Mouse (Mus musculus) heart, embryonic 11.5 days (tissue): ENCODE data around the gene Nupl2. TPM values are rescaled to one million over a fixed set of nuclear protein-coding genes. Genes with fewer than 3 reads are reported as not detected.
A peak's percentile ranks its signal among the peaks of the same experiment; 100 is the strongest.

ENCODE experiments used
- ATAC-seq: fragments of 200-750 bp; cut with Nextera tagmentation; replicated peaks from 2 replicates; pipeline ENCODE4 v1.8.0; 2017; ENCODE audit warnings: moderate library complexity; ENCODE audit not compliant: insufficient number of reproducible peaks, low FRiP score, low TSS enrichment
- H3K27ac ChIP-seq: fragments of 300-500 bp; sonication (generic); 2 replicates; pipeline ENCODE4 v1.5.1; 2014; ENCODE audit warnings: mild to moderate bottlenecking, low read depth, low read length
- H3K27me3 ChIP-seq: fragments of 300-500 bp; sonication (generic); 2 replicates; pipeline ENCODE4 v1.6.1; 2014; ENCODE audit warnings: mild to moderate bottlenecking, low read length, mixed read lengths; ENCODE audit not compliant: control insufficient read depth, insufficient read depth
- H3K36me3 ChIP-seq: fragments of 300-500 bp; sonication (generic); 2 replicates; pipeline ENCODE4 v1.6.1; 2014; ENCODE audit warnings: mild to moderate bottlenecking, low read length, moderate library complexity, mixed read lengths; ENCODE audit not compliant: control insufficient read depth, insufficient read depth
- H3K4me1 ChIP-seq: fragments of 300-500 bp; sonication (generic); 2 replicates; pipeline ENCODE4 v1.6.1; 2014; ENCODE audit warnings: low read length; ENCODE audit not compliant: control insufficient read depth, insufficient read depth
- H3K4me2 ChIP-seq: fragments of 300-500 bp; sonication (generic); 2 replicates; pipeline ENCODE4 v1.6.1; 2014; ENCODE audit warnings: mild to moderate bottlenecking, moderate library complexity
- H3K4me3 ChIP-seq: fragments of 300-500 bp; sonication (generic); 2 replicates; pipeline ENCODE4 v1.5.1; 2014; ENCODE audit warnings: low read depth, low read length
- H3K9ac ChIP-seq: fragments of 300-500 bp; sonication (generic); 2 replicates; pipeline ENCODE4 v1.6.1; 2014; ENCODE audit warnings: mild to moderate bottlenecking, low read depth, low read length, moderate library complexity
- H3K9me3 ChIP-seq: fragments of 300-500 bp; sonication (generic); replicated peaks from 2 replicates; pipeline ENCODE4 v1.6.1; 2016; ENCODE audit warnings: low read length; ENCODE audit not compliant: control insufficient read depth
- WGBS: fragments of 180-500 bp; shearing (Covaris S2); extraction: QIAGEN DNeasy Blood & Tissue Kit; methylation state at CpG from one replicate; pipeline ENCODE4 v1.1.7; 2014; ENCODE audit not compliant: insufficient replicate concordance; 5-methylcytosine and 5-hydroxymethylcytosine counted together
- polyA plus RNA-seq: library from polyadenylated mRNA; unstranded; fragments of >200 nt; fragmentation: Nextera tagmentation; extraction: Ambion mirVana; gene quantifications from 2 replicates; pipeline ENCODE4 v1.2.1, GENCODE M21; 2014

Gene Nupl2
- polyA plus RNA-seq: 14.2 and 14.6 TPM in 2 replicates

DNA sequence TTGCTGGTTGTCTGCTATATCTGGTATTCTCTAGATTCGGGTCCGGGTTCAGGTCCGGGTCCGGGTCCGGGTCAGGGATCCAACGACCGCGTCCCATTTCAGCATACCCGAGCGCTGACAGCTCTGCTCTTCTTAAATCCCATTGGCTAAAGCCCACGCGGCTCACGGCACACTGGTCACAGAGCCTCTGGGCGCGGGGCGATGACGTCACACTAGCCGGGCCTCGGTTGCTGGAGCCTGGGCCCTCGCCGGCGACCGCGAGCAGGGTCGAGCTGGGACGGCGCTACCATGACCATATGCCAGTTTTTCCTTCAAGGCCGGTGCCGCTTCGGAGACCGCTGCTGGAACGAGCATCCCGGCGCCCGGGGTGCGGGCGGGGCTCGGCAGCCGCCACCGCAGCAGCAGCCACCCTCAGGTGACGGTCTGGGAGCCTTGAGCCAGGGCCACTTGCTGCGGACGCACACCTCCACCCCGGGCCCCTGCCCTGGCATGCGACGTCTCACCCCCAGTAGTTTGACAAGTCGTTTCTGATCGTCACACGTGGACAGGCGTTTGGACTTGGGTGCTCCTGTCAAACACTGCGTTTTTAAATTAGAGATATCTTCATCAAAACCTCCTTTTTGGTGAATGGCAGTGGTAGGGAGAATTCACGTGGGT is at the start of gene Nupl2:
Nupl2 (plus strand) TSS at position 175 of the 657 bp plus-strand sequence.
- Histone ChIP-seq H3K9me3 (no peaks in the 10 kb centered on the region), H3K27ac (no peak within 1 kb of the TSS), H3K9ac (peak within 1 kb of the TSS; percentile 96), H3K4me3 (peak within 1 kb of the TSS; percentile 88), H3K27me3 (no peaks in the 10 kb centered on the region), H3K36me3 (peaks cover 3% of the 10 kb centered on the region), H3K4me2 (peak within 1 kb of the TSS; percentile 63), H3K4me1 (0 out of 2 replicates have a peak, but pooled peaks cover 3% of the 10 kb centered on the region)
- under 1% methylated on average over 51 of the region's 52 CpGs for WGBS
- peak; percentile 97 for ATAC-seq

DNA sequence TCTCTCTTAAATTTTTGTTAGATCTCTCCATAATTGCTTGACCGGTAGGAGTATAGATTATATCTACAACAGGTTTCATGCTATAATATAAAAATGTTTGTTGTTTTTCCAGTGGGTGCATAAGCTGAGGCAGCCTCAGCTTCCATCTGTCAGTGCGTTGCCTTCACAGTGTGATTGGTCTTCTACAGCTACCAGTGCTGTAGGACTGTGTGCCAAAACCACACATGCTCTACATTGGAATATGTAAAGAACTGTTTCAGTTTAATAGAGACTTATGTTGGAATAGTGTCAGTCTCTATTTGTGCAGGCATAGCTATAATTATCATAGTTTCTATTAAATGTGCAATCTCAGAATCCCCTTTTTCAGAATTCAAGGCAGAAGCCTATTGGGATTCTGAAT is 42.5 kb upstream of the Nupl2 start:
- WGBS: 93% methylated on average over 2 of the region's 2 CpGs
- Histone ChIP-seq H3K4me2 (no peak overlapping the region), H3K9me3 (no peaks in the 10 kb centered on the region), H3K9ac (no peak overlapping the region), H3K36me3 (no peaks in the 10 kb centered on the region), H3K27me3 (no peaks in the 10 kb centered on the region), H3K4me3 (no peak overlapping the region), H3K27ac (no peak overlapping the region), H3K4me1 (0 out of 2 replicates have a peak, but pooled peaks cover 3% of the 10 kb centered on the region)
- ATAC-seq: no peak

DNA sequence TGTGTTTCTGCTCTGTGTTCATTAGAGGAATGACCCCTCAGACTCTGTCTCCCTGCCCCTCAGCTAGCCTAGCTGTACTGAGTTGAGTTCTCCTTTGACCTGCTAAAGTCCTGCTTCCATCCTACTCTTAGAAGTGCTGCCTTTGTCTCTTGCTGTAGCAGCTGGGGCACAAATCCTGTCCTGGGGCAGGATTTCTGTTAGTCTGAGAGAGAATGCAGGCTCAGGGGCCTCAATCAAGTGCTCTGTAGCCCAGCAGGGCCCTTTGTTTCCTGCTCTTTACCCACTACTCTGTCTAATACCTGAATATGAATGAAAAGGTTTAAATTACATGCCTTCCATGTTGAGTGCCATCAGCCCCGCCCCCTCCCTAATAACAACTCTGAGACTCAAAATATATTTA is 40.6 kb upstream of the Nupl2 start:
- H3K9ac ChIP-seq: peak overlapping the region; percentile 28; the same call in 1 of the 2 replicates
- 0 out of 2 replicates have a peak overlapping the region, but pooled peaks have one; percentile 41 for H3K27ac ChIP-seq
- no peaks in the 10 kb centered on the region for H3K27me3 ChIP-seq
- 0 out of 2 replicates have a peak, but pooled peaks cover 3% of the 10 kb centered on the region for H3K4me1 ChIP-seq
- no peak overlapping the region for H3K4me2 ChIP-seq
- 77% methylated on average over 1 of the region's 1 CpGs for WGBS
- H3K4me3 ChIP-seq: no peak overlapping the region
- H3K9me3 ChIP-seq: no peaks in the 10 kb centered on the region
- no peak for ATAC-seq
- no peaks in the 10 kb centered on the region for H3K36me3 ChIP-seq

DNA sequence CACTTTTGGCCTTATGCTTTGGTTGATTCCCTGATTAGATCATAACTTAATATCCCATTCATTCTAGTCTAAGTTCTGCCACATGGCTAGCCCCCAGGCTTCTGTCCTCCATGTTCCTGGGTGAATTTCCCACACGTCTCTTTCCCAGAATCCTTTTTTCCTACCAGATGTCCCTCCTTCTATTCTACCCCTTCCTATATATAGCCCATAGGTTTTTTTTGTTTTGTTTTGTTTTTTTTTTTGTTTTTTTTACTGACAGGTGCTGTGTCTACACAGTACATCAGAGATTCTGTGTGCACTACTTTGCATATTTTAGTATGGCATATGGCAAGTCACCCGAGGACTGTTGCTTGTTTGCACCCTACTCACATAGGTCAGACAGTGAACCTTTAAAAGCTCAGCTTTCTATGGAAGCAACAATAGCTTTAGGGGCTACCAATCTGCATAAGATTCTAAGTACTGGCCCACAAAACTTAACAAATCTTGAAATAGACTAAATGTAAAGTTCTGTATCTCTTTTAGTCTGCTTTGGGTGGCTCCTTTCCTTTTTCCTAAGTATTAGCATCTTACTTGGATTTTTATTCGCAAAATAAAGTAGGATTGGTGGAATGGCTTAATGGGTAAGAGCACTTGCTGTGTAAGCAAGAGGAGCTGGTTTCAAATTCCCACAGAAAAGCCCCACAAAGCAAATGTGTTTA is 40.0 kb upstream of the Nupl2 start:
- Histone ChIP-seq H3K27me3 (no peaks in the 10 kb centered on the region), H3K9ac (no peak overlapping the region), H3K4me1 (0 out of 2 replicates have a peak, but pooled peaks cover 3% of the 10 kb centered on the region), H3K27ac (no peak overlapping the region), H3K36me3 (no peaks in the 10 kb centered on the region), H3K9me3 (no peaks in the 10 kb centered on the region), H3K4me2 (no peak overlapping the region), H3K4me3 (no peak overlapping the region)
- no peak for ATAC-seq
- WGBS: 86% methylated on average over 3 of the region's 3 CpGs

DNA sequence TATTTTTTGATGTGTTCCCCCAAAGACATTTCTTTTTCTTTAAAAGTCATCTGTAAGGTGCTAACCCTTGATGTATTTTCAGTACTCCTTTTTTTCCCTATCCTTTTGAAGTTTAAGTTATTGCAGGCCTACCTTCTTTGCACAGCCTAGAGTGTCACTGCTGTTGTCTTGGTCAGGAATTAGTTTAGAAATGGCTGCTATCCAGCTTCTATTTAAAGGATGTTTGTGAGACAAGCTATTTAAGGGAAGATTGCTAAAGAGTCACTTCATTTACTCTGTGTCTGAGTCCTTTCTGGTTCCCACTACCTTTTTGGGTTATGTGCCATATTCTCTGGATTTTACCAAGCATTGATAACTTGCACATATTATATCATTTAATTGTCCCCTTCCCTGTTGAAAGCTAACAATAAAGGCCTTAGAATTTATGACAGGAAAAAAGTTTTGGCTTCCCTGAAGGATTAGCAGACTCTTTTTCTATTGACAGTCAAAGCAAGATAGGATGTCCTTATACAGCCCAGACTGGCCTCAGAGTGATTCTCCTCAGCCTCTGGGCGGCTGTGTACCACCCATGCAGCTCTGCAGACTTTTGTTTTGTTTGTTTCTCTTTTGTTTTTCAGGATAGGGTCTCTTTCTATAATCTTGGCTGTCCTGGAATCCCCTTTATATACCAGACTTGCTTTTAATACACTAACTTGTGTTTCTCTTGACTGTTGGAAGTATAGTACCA is 38.7 kb upstream of the Nupl2 start:
- H3K27me3 ChIP-seq: no peaks in the 10 kb centered on the region
- H3K9ac ChIP-seq: no peak overlapping the region
- peak overlapping the region; percentile 81 for H3K27ac ChIP-seq
- H3K4me1 ChIP-seq: 0 out of 2 replicates have a peak, but pooled peaks cover 3% of the 10 kb centered on the region
- no peak overlapping the region for H3K4me3 ChIP-seq
- ATAC-seq: no peak
- 75% methylated on average over 1 of the region's 1 CpGs for WGBS
- H3K36me3 ChIP-seq: no peaks in the 10 kb centered on the region
- H3K4me2 ChIP-seq: no peak overlapping the region; the same call in 1 of the 2 replicates
- H3K9me3 ChIP-seq: no peaks in the 10 kb centered on the region

DNA sequence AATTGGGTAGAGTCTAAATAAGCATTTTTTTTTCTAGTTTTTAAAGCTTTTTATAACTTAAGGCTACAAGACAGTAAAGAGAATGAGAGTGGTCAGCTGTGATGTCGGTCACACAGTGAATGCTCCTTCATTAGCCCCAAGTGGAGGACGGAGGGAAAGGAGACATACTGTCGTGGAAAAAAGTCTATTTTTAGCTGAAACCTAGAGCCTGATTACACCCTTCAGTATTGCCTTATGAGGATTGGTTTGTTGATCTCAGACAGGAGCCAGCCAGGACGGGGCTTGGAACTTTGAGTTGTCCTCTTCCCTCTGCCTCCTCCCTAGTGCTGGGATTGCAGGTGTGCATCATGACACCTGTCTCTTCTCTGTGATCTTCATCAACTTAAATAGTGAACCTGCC is 37.8 kb upstream of the Nupl2 start:
- no peaks in the 10 kb centered on the region for H3K27me3 ChIP-seq
- WGBS: 42% methylated on average over 4 of the region's 4 CpGs
- no peak for ATAC-seq
- H3K36me3 ChIP-seq: no peaks in the 10 kb centered on the region
- no peaks in the 10 kb centered on the region for H3K9me3 ChIP-seq
- 0 out of 2 replicates have a peak, but pooled peaks cover 3% of the 10 kb centered on the region for H3K4me1 ChIP-seq
- no peak overlapping the region for H3K4me2 ChIP-seq
- H3K4me3 ChIP-seq: no peak overlapping the region
- H3K27ac ChIP-seq: peak overlapping the region; percentile 81
- no peak overlapping the region; the same call in 1 of the 2 replicates for H3K9ac ChIP-seq

DNA sequence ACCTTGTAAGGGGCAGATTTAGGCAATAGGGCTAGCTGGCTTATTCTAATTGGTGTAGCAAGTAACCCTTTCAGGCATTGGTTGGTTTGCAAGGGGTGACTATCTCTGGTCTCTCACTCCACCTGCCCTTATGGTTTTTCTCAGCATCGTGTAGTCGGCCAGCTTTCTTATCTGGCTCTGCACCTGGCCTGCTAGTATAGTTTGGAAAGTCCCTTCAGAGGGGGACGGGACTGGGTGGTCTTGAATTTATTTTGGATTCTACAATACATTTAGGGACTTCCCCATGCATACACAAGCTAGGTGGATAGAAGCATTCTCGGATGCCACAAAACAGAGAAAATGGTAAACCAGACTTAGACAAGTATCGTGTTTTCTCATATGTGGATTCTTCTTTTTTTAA is 17.8 kb upstream of the Nupl2 start:
- Histone ChIP-seq H3K27me3 (no peaks in the 10 kb centered on the region), H3K4me3 (no peak overlapping the region), H3K9ac (no peak overlapping the region), H3K4me1 (peaks cover 7% of the 10 kb centered on the region), H3K36me3 (peaks cover 25% of the 10 kb centered on the region), H3K4me2 (no peak overlapping the region), H3K27ac (no peak overlapping the region), H3K9me3 (no peaks in the 10 kb centered on the region)
- WGBS: 80% methylated on average over 5 of the region's 5 CpGs
- ATAC-seq: no peak

DNA sequence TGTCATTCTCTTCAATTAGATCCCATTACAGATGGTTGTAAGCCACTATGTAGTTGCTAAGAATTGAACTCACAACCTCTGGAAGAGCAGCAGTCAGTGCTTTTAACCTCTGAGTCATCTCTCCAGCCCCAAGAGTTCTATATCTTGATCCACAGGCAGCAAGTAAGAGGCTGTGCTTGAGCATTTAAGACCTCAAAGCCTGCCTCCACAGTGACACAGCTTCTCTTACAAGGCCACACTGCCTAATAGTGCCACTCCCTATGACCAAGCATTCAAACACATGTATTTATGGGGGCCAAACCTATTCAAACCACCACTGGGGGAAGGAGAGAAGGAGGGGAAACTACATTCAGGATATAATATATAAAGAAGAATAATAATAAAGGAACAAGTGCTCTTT is 12.6 kb upstream of the Nupl2 start:
- Histone ChIP-seq H3K27ac (no peak overlapping the region), H3K4me2 (no peak overlapping the region), H3K9me3 (no peaks in the 10 kb centered on the region), H3K9ac (no peak overlapping the region), H3K27me3 (no peaks in the 10 kb centered on the region), H3K4me3 (no peak overlapping the region), H3K36me3 (peaks cover 3% of the 10 kb centered on the region; the same call in 1 of the 2 replicates), H3K4me1 (no peaks in the 10 kb centered on the region)
- ATAC-seq: no peak
